Mouse (Mus musculus) forebrain, embryonic 10.5 days (tissue): Measurements from ENCODE around the gene Fam161a. TPM values are rescaled to one million over a fixed set of nuclear protein-coding genes. Genes with fewer than 3 reads are reported as not detected.
"Not testable (repeated sequence)": the region's sequence is repeated elsewhere in the genome, so short reads cannot be mapped to it uniquely, and the experiment has no call there.

ENCODE experiments used
- DNase-seq: peaks from one replicate; pipeline ENCODE4 v3.0.0-alpha.2; 2017; ENCODE audit warnings: low spot score; ENCODE audit errors: extremely low spot score
- H3K27ac ChIP-seq: fragments of 300-500 bp; sonication (generic); 2 replicates; pipeline ENCODE4 v1.5.1; 2016; ENCODE audit warnings: mild to moderate bottlenecking
- H3K27me3 ChIP-seq: fragments of 300-500 bp; sonication (generic); 2 replicates; pipeline ENCODE4 v1.6.1; 2016; ENCODE audit warnings: mild to moderate bottlenecking; ENCODE audit not compliant: poor library complexity, severe bottlenecking
- H3K36me3 ChIP-seq: fragments of 300-500 bp; sonication (generic); replicated peaks from 2 replicates; pipeline ENCODE4 v1.6.1; 2016; ENCODE audit warnings: mild to moderate bottlenecking, moderate library complexity
- H3K4me1 ChIP-seq: fragments of 300-500 bp; sonication (generic); 2 replicates; pipeline ENCODE4 v1.6.1; 2016
- H3K4me3 ChIP-seq: fragments of 300-500 bp; sonication (generic); 2 replicates; pipeline ENCODE4 v1.5.1; 2016; ENCODE audit warnings: mild to moderate bottlenecking, moderate library complexity
- H3K9me3 ChIP-seq: fragments of 300-500 bp; sonication (generic); 2 replicates; pipeline ENCODE4 v1.6.1; 2016; ENCODE audit warnings: mild to moderate bottlenecking, moderate library complexity
- WGBS: fragments of 180-500 bp; shearing (Covaris S2); methylation state at CpG from one replicate; pipeline ENCODE4 v1.1.7; 2016; 5-methylcytosine and 5-hydroxymethylcytosine counted together
- polyA plus RNA-seq: library from polyadenylated mRNA; unstranded; fragments of >200 nt; fragmentation: Nextera tagmentation; extraction: Ambion mirVana; gene quantifications from 2 replicates; pipeline ENCODE4 v1.2.1, GENCODE M21; 2016

Fam161a gene
- polyA plus RNA-seq, 1 experiment from 2014 or later: 2.2 TPM

DNA sequence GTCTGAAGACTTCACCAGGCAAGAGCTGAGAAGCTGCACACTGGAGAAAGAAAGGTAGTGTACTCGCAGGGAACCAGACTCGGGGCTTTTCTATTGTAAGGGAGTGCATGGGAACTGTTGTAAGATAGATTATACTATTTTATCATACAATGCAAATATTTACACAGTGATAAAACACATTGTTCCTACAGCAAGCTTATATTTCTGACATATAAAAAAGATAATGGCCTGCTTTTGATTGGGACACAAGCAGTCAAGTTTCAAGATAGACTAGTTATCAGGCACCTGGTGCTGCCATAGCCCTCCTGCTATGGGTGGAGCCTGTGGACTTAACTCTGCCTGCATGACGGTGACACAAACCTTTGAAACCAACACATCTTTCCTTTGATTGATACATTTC is 21.6 kb downstream of the Fam161a start:
- Histone ChIP-seq H3K27ac (no peak overlapping the region), H3K27me3 (no peaks in the 10 kb centered on the region), H3K36me3 (no peaks in the 10 kb centered on the region), H3K4me3 (no peak overlapping the region), H3K9me3 (no peaks in the 10 kb centered on the region), H3K4me1 (peaks cover 4% of the 10 kb centered on the region)
- no peak for DNase-seq
- WGBS: 77% methylated on average over 3 of the region's 3 CpGs

DNA sequence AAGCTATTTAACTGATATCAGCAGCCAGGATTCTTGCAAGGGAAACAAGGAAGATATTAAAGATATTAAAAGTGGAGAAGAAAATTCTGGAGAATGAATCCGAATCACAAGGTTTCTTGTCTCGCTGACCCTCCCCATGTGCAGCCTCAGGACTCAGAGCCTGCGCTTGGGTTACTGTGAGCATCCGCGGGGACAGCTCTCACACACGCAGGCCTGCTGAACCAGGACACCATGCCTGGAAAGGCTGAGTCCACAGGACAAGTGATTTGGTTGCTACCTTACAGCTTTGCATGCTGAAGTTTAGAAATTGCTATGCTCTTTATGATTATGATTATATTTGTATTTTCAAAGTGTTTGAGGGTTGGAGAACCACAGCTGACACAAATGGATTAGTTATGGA is 22.1 kb downstream of the Fam161a start:
- Histone ChIP-seq H3K4me1 (peaks cover 4% of the 10 kb centered on the region), H3K27ac (no peak overlapping the region), H3K9me3 (no peaks in the 10 kb centered on the region), H3K4me3 (no peak overlapping the region), H3K36me3 (no peaks in the 10 kb centered on the region), H3K27me3 (no peaks in the 10 kb centered on the region)
- DNase-seq: no peak
- 85% methylated on average over 6 of the region's 6 CpGs for WGBS

DNA sequence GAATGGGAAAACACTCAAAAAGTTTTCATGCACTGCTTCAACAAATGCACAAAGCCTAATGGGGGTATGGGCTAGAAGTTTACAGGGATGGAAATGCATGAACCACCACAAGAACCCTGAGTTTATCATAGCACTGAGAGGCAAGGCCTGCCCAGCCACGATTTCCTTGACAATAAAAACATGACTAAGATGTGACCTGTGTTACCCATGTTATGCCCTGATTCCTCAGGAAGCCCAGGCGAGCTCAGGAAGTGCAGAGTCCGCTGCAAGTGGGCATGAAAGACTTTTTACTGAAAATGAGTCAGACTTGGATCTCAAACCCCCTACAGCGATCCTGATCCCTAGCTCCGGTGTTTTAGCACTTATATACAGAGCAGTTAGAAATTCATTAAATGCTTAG is 39.9 kb downstream of the Fam161a start:
- no peak for DNase-seq
- Histone ChIP-seq H3K4me3 (no peak overlapping the region), H3K4me1 (peaks cover 13% of the 10 kb centered on the region), H3K9me3 (no peaks in the 10 kb centered on the region), H3K27ac (no peak overlapping the region), H3K27me3 (peaks cover 8% of the 10 kb centered on the region; the same call in 1 of the 2 replicates), H3K36me3 (no peaks in the 10 kb centered on the region)
- WGBS: 76% methylated on average over 5 of the region's 5 CpGs

DNA sequence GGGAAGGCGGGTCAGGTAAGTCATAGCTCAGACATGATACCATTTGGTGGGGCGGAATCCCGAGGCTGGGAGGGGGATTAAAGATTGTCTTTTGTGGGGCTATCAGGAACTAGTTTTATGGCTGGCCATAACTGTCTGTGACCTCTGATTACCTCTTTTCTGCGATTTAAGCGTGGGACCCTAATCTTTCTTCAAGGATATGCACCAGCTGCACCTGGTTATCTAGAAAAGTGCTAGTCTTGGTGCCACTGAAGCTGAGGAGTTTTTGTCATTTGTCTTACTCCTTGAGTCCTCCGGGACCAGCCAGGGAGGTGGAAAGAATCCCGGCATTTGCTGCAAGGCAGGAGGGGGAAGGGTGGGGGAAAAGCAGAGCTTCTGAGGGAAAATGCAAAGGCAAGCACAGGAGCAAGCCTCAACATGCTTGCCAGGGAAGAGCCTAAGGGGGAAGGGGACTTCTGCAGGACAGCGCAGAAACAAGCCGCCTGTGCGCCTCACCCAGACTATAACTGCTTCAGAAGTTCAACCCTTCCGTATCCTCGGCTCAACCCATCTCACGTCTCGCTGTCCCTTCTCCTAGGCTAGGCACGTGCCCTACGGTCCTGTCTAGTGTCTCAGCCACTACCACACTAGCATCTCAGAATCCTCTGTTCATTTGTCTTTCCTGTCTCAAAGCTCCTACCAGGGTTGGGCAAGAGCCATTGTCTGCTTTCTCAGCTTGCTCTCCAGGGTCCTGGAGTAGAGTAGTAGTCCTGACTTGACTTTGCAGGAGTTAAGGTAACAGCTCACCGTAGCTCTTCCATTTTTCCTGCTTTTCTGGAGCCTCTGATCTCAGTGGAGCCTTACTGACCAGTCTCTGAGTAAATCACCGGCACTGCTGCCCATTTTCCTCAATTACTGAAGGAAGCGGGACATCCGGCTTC is 40.6 kb downstream of the Fam161a start:
- peak overlapping the region; percentile 14; the same call in 1 of the 2 replicates for H3K4me3 ChIP-seq
- WGBS: 45% methylated on average over 20 of the region's 20 CpGs
- H3K36me3 ChIP-seq: no peaks in the 10 kb centered on the region
- H3K27ac ChIP-seq: peak overlapping the region; percentile 8; the same call in 1 of the 2 replicates
- DNase-seq: no peak
- H3K9me3 ChIP-seq: no peaks in the 10 kb centered on the region
- H3K4me1 ChIP-seq: peaks cover 13% of the 10 kb centered on the region
- peaks cover 8% of the 10 kb centered on the region; the same call in 1 of the 2 replicates for H3K27me3 ChIP-seq

DNA sequence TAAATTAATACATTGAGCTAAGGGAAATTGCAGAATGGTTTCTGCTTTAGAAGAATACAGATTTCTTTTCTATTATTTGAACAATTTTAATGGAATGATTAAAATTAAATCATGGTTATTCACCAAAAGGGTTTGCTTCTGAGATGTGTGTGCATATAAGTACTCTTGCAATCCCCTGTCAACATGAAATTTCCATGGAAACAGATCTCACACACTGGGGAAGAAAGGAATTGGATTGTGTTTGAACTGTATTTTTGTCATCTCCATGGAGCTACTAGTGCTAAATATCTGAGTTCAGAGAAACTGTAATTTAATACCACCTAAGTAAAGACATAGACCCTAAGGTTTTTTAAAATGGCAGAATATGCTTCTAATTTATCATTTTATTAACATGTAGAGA is 42.3 kb downstream of the Fam161a start:
- Histone ChIP-seq H3K27ac (no peak overlapping the region), H3K4me3 (no peak overlapping the region), H3K9me3 (no peaks in the 10 kb centered on the region), H3K4me1 (peaks cover 13% of the 10 kb centered on the region), H3K36me3 (no peaks in the 10 kb centered on the region), H3K27me3 (peaks cover 8% of the 10 kb centered on the region; the same call in 1 of the 2 replicates)
- DNase-seq: no peak

DNA sequence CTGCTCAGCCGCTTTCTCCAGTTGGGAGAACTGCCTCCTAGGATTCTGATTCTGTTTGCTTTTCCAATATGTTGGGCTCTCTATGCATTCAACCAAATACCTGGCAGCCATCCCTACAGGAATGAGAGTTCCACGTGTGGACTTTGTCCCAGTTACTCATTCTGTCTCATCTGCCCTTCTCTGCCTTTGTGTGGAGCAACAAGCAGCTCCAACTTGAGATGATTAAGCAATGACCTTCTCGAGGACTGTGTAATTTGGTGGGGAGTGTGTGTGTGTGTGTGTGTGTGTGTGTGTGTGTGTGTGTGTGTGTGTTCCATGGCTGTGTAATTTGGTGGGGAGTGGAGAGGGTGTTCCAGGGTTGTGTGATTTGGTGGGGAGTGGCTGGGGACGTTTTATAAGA is 45.0 kb downstream of the Fam161a start:
- WGBS: 78% methylated on average over 4 of the region's 4 CpGs
- peaks cover 13% of the 10 kb centered on the region for H3K4me1 ChIP-seq
- H3K4me3 ChIP-seq: no peak overlapping the region

DNA sequence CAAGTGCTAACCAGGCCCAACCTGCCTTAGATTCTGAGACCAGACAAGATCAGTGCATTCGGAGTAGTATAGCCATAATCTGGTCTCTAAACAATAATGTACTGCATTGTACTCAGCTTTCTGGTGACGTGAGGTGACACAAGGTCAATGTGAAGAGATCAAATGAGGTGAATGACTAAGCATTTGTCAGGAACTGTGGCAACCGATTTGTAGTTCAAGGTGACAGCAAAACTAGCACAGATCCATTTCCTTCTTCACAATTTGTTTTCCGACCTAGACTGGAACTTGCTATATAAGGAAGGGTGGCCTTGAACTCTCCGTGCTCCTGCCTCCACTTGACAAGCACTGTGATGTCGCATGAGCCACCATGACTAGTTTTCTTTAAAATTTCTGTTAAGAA is 55.8 kb downstream of the Fam161a start:
- no peak overlapping the region for H3K27ac ChIP-seq
- H3K36me3 ChIP-seq: no peaks in the 10 kb centered on the region
- 87% methylated on average over 6 of the region's 6 CpGs for WGBS
- H3K9me3 ChIP-seq: no peaks in the 10 kb centered on the region
- peaks cover 5% of the 10 kb centered on the region for H3K4me1 ChIP-seq
- no peak for DNase-seq
- H3K27me3 ChIP-seq: no peaks in the 10 kb centered on the region
- no peak overlapping the region for H3K4me3 ChIP-seq

More for the DNA sequence above, 45.0 kb downstream of the Fam161a start:
- Histone ChIP-seq H3K9me3 (no peaks in the 10 kb centered on the region), H3K27ac (no peak overlapping the region), H3K36me3 (no peaks in the 10 kb centered on the region), H3K27me3 (peaks cover 8% of the 10 kb centered on the region; the same call in 1 of the 2 replicates)
- DNase-seq: no peak

DNA sequence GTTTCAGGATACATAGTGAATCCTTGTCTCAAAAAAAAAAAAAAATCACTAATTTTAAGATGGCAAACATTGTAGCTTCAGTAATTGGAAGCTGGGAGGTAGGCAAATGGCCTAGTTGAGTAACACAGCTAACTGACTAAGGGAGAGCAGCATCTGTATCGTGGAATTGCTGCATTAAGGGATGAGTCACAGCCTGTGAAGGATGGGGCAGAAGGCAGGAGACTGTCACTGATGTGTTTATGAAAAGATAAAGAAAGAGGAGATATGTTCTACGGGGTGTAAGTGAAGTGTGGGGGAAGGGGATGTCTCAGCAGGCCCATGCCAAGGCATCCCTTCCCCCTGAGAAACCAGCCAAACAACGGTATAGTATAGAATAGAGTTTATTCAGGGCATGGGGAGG is 56.5 kb downstream of the Fam161a start:
- no peak for DNase-seq
- no peaks in the 10 kb centered on the region for H3K9me3 ChIP-seq
- peaks cover 9% of the 10 kb centered on the region for H3K4me1 ChIP-seq
- H3K4me3 ChIP-seq: no peak overlapping the region
- no peaks in the 10 kb centered on the region for H3K36me3 ChIP-seq
- WGBS: 73% methylated on average over 3 of the region's 3 CpGs
- no peaks in the 10 kb centered on the region for H3K27me3 ChIP-seq
- no peak overlapping the region for H3K27ac ChIP-seq

DNA sequence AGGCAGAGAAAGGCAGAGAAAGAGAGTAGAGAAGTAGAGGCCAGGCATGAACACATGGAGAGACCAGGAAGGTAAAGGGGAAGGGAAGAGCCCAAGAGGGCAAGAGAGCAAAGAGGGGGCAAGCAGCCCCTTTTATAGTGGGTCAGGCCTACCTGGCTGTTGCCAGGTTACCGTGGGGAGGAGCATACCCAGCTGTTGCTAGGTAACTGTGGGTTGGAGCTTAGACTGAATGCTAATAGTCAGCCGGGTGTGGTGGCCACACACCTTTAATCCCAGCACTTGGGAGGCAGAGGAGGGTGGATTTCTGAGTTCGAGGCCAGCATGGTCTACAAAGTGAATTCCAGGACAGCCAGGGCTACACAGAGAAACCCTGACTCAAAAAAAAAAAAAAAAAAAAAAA is 56.9 kb downstream of the Fam161a start:
- H3K4me1 ChIP-seq, DNase-seq, H3K9me3 ChIP-seq, H3K27me3 ChIP-seq, H3K36me3 ChIP-seq, H3K4me3 ChIP-seq, H3K27ac ChIP-seq: not testable (repeated sequence)
- WGBS: 39% methylated on average over 3 of the region's 3 CpGs

DNA sequence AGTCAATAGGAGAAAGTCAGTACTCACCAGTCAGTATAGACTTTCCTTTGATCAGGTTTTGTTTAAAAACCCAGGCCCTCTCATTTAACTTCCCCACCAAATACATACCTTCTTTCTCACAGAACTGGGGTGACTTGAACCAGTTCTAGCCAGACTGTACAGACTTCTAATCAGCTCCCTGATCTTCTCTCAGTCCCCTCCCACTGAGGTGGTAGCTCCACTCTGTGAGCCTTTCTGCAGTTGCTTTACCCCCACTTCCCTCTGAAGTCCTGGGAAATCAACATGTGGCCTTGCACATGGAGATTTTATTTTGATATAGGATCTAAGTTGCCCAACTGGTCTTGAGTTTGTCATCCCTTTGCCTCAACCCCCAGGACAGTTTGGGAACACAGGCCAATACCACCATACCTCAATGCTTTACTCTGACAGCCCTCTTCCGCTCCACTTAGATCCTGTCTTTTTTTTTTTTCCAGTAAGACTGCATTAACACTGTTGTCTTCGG is 57.9 kb downstream of the Fam161a start:
- no peaks in the 10 kb centered on the region for H3K36me3 ChIP-seq
- no peaks in the 10 kb centered on the region for H3K9me3 ChIP-seq
- no peak for DNase-seq
- WGBS: 88% methylated on average over 2 of the region's 2 CpGs
- no peak overlapping the region for H3K4me3 ChIP-seq
- no peaks in the 10 kb centered on the region for H3K27me3 ChIP-seq
- no peak overlapping the region for H3K27ac ChIP-seq
- H3K4me1 ChIP-seq: peaks cover 9% of the 10 kb centered on the region

DNA sequence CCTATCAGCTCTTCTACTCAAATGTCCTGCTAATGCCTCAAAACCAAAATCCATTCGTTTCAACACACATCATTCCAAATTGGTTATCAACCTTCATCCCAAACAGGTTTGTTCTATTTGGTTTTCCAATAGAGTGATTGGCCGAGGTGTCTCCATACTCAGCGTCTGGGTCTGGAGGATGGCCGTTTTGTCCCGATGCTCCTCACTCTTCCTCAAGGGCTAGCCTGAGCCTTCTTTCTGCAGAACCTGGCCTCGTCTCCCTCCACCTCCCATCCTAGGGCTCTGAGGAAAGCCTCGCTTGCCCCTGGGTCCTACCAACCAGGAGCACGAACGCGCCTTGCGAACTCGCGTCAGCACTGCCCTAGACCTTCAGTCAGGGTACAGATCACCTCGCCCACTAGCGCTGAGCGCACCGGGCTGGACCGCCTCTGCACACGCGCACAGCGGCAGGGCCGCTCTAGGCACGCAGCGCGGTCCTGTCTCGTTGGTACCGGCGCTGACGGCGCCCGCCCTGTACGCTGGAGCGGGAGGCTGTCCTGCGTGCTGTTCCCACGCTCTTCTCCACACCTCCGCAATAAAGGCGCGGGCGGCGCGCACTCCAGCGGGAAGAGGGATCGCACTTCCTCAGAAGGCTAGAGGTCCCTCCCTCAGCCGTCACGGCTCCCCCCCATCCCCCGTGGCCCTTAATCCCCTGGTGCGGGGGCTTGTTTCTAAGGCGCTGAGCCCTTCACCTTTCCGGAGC is 60.2 kb downstream of the Fam161a start:
- H3K36me3 ChIP-seq: no peaks in the 10 kb centered on the region
- no peaks in the 10 kb centered on the region for H3K9me3 ChIP-seq
- WGBS: under 1% methylated on average over 49 of the region's 49 CpGs
- no peaks in the 10 kb centered on the region for H3K27me3 ChIP-seq
- peak overlapping the region; percentile 79 for H3K4me3 ChIP-seq
- peak overlapping the region; percentile 92 for H3K27ac ChIP-seq
- H3K4me1 ChIP-seq: peaks cover 9% of the 10 kb centered on the region
- peak; percentile 84 for DNase-seq

DNA sequence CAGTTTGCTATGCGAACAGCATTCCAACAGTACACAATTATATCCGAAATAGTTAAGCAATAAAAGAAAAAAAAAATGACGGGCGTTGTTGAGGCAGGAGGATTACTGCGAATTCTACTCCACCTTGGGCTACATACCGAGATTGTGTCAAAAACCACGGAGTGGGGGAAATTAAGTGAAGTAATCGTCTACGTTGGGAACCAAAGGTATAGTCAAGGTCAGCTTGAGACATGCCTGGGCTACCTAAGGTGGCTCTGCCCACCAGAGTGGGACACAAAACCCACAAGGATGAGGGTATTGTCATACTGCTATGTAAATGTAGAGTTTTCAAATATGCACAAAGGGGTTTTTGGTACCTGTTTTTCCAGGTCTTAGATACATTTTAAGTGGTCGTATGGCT is 60.9 kb downstream of the Fam161a start:
- H3K36me3 ChIP-seq: no peaks in the 10 kb centered on the region
- no peak for DNase-seq
- H3K27me3 ChIP-seq: no peaks in the 10 kb centered on the region
- no peaks in the 10 kb centered on the region for H3K9me3 ChIP-seq
- WGBS: 13% methylated on average over 10 of the region's 10 CpGs
- peaks cover 9% of the 10 kb centered on the region for H3K4me1 ChIP-seq
- H3K4me3 ChIP-seq: peak overlapping the region; percentile 79
- H3K27ac ChIP-seq: peak overlapping the region; percentile 92

DNA sequence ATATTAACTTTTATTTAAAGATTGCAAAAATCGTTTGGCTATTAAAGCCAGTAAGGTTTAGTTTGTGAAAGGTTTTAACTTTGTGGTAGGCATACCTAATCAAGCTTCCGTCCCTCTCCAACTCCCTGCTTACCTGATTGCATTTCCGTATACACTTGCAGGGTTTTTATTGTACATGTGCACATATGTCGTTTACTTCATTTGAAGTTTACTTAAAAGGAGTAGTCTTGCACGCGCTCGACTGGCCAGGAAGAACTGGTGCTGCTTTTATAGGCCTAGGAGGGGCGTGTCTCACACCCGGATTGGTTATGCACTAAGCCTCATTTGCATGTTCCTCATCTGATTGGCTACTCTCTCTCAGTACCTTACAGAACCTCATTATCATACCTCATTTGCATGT is 61.7 kb downstream of the Fam161a start:
- not testable (repeated sequence) for H3K4me3 ChIP-seq, H3K4me1 ChIP-seq, H3K27ac ChIP-seq, H3K36me3 ChIP-seq, H3K27me3 ChIP-seq, H3K9me3 ChIP-seq, DNase-seq
- 94% methylated on average over 9 of the region's 9 CpGs for WGBS
